Mouse (Mus musculus) cerebellum, adult (tissue): ENCODE measurements at regions not wholly inside any gene's neighbourhood (a gene's known extent, or its start where the extent isn't known, plus 50 kb on each side); places are given as distances from the start of the nearest gene placed in this dataset.

Source experiments
- ATAC-seq: cut with Nextera tagmentation; 2 replicates; pipeline ENCODE4 v1.9.2; 2017; ENCODE audit warnings: mild to moderate bottlenecking, moderate library complexity, mixed read lengths; ENCODE audit not compliant: insufficient number of reproducible peaks, low FRiP score, low TSS enrichment

DNA sequence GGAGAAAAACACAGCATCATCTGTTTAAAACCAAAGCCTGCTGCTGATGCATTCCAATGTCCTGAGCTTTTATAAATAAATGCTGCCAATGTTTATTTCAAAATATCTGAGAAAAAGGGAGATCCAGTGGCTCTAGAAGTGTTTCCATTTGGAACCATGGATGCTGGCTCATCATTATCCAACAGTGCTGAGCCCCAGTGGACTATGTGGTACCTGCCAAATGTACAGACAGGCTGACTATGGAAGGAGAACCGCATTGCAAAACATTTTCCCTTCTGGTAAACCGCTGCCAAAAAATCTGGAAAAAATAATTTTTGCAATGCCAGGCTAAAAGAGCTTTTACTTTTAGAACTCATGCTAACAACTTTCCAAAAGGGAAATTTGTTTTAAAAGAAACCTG lies 696.6 kb upstream of the Tbl1xr1 start:
- ATAC-seq: no peak

DNA sequence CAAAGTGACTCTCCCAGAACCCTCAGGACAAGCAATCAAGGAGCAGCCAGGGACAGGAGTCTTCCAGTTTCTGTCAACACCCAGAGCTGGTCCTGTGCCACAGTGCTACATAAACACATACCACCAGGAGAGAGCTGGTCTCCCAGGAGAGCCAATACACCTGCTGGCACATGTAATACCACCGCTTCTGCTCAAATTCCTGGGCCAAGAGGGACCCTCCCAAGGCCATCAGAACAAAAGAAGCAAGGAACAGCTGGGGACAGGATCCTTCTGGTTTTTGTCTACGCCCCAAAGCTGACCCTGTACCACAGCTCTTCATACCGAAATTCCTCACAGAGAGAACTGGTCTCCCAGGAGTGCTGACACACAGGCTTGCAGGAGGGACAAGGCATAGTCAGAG lies 695.4 kb upstream of the Tbl1xr1 start:
- ATAC-seq: no peak

DNA sequence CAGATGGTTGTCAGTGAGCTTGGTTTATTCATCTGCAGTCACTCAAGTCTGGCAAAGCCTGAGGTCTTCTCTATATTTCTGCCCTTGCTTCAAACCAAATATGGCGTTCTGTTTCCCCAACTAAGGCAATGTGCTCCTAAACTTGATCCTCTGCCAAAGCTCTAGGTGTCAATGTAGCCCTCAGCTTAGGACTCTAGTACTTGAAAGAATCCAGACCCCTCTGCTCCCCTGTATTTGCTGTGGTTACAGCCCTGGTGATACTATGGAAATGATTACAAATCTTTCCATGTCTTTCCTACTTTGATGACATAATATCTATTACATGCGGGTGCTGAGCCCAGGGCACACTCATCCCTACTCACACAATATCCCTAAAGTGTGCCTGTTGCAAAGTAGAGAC lies 672.9 kb upstream of the Tbl1xr1 start:
- no peak for ATAC-seq

DNA sequence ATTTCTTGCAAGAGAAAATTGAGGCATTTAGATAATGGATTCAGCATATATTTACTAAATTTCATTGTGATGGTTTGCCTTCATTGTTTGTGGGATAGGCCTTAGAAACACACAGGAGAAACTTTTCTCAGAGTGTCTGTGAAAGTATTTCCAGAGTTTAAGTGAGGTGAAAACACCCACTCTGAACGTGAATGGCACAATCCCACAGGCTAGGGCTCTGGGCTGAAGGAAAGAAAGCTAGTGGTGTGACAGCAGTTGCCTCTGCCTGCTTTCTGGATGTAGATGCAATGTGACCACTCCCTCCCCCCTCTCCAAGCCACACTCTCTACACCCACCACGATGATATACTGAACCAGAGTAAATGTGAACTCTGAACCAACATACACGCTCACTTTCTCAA lies 672.4 kb upstream of the Tbl1xr1 start:
- ATAC-seq: no peak

DNA sequence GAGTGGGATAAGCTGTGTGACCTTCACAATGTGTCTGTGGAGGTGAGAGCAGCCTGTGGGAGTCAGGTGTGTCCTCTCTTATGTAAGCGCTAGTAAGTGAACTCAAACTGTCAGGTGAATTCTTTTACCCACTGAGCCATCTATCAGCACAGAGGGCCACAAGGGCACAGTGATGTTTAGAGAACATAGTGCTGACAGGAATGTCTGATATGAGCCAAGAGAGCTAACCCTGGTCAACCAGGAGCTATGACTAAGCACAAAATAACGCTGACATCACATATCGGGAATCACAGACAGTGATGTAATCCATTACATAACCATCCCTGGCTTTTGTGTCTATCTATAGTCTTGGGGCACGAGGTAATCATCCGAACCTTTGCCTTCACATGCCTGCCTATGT lies 669.4 kb upstream of the Tbl1xr1 start:
- no peak for ATAC-seq

DNA sequence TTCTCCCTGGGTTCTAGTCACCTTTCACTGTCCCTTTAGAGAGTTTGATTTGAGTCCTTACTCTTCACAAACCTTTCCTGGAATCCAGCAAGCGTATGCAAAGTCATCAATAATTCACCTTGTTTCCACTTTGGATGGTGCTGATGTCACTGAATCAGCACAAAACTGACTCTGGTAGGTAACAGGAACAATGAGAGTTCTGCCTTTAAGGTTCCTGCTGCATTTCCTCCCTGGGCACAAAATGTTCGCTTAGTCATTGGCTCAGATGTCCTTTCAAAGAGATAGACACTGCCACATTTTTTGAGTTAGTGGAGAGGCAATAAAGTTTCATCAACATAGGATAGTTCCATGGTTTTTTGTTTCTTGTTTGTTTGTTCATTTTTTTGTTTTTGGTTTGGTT lies 664.4 kb upstream of the Tbl1xr1 start:
- ATAC-seq: no peak

DNA sequence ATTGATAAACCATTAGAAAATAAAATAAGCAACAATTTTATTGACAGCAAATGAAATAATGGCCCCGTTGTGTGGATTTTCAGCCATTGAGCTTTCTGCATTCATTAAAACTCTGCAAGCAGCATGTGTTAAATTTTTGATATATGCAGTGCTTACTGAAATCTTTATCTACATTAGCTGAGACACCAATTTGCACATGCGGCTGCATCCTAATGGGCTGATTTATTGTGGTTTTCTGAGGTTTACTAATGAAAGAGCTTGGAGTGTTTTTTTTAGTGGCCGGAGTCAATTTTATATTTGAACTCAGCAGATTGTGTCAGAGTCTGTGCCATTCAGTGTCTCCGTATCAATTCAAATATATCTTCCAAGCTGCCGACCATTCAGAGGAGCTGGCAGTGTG lies 653.3 kb upstream of the Tbl1xr1 start:
- ATAC-seq: no peak

DNA sequence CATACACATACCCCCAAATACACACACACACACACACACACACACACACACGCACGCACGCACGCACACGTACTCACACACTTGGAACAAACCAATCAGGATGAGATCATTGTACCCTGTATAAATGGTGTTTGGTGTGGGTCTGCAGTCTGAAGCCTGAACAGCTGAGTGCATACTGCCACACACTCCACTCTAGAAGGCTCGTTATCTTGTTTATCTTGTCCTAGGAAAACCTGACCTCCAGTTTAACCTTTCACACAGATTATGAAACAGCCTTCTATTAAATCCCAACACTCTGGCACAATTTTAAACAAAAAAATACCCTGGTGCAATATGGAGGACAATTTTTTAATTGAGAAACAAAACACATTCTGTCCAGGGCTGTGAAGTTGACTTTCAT lies 649.9 kb upstream of the Tbl1xr1 start:
- ATAC-seq: no peak

DNA sequence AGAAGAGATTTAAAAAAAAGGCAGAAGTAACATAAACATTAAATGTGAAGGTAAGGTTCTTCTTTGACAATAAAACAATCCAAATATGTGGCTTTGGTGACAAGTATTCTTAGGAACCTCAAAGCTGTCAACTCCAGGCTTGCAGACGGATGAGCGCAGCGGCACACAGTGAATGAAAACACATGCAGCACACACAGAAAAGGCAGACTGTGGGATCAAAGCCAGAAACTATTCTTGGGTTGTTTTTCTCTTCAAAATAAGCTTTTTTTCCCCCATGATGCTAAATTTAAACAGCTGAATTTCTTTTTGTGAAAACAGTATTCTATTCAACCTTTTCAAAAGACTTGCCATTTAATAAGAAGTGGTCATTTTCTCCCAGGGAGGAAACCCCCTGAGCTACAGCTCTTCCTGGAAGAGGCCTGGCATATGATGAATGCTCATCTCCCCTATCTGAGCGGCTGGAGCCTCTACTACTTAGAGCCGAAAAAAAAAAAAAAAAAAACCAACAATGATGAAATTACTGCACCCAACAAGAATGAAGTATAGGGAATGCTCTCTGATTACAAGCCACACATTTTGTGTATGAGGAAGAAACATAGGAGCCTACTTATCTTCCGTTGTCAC lies 648.9 kb upstream of the Tbl1xr1 start:
- ATAC-seq: no peak

DNA sequence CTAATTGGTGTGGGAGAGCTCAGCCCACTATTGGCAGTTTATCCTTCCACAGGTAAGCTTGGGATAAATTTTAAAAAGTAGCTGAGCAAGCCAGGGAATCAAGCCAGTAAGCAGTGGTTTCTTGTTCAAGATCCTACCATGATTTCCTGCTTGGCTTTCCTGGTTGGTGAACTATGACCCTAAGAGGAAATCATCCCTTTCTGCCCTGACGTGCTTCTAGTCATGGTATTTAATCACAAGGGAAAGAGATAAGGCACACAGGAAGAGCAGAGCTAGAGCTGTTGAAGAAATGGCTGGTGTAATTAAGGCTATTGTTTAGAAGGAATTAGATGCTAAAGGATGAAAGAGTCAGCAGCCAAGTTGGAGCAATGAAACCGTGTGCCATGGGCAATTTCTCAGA lies 648.3 kb upstream of the Tbl1xr1 start:
- no peak for ATAC-seq

DNA sequence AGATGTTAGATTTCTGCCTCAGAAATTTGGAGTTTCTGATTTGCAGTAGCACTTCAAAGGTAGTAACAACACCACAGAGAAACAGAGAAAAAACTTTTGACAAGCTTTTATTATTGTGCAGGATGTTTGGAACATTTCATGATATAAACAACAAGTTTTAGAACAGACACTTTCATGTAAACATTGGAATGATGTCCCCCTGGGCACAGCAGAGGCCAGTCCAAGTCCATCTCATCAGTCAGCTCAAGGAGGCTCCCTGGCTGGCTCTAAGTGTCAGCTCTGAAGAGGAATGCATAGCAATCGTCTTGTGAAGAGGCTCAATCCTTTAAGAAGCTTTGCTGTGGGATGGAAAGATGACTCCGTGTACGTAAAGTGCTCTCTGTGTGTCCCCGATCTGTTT lies 612.2 kb upstream of the Tbl1xr1 start:
- ATAC-seq: no peak

DNA sequence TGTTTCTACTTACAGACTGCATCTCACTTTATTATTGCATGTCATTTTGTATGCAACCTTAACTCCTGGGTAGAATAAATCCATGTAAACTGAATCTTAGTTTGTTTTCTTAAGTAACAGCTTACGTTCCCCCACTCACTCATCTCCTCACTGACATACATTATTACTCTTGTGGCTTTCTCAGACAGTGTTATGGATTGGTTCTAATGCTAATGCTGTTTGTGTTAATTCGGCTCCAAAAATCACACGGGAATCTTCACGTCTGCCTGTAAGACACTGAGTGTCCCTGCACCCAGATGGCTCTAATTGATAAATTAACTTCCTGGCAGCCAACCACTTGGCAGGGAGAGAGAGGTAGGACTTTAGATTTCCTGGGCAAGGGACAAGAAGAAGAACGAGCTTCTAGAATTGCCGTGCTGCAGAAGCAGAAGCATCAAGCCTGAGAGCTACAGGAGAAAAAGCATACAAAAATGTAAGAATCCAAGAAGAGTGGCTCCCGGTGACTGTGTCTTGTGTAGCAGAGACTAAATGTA lies 610.3 kb upstream of the Tbl1xr1 start:
- 0 out of 2 replicates have a peak, but pooled peaks have one; percentile 47 for ATAC-seq

DNA sequence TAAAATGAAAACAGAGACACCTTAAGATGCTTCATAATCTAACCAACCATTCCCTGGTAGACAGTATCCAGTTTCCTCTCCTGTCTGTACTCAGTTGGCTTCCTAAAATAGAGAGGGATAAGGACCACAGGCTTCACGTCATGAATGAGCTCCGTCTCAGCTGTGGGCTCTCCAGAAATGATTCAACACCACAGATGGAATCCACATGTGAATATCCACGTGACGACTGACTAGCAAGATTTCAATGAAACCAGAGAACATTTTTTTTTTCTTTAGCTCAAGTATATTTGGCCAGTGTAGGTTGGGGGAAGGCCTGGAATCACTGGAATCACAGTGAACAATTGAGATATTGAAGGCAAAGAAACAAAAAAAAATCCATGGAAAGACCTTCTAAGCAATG lies 599.1 kb upstream of the Tbl1xr1 start:
- ATAC-seq: no peak

DNA sequence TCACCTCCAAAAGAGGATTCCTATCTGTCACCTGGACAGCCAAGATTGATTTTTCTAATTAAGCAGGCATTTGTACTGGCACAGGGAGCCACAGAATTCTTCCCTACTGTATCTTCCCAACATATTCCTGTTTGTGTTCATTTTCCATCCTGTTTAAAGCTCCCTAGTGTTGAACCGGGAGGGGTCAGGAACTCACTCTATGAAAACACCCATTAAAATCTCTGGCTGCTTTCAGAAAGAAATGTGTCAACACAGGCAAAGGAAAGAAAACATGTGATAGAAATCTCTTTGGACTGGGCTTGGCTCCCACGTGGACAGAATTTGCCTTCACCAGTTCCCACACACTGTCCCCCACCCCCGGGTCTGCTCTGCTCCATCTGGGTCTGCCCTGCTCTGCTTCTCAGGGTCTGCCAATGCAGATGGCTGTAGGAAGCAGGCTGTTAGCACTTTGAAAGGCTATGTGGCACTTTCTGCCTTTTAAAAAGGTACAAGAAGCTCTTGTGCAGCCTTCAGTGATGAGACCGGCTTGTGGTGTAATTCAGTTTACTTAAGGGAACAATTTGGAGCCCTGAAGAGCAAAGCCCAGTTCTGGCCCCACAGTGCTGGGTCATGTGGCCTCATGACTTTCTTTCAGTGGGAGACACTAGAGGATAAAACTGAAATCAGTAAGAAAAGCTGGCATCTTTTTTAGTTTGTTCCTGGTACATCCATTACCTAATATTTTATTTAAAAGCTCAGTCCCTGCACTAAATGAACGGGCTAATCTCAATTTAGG lies 597.2 kb upstream of the Tbl1xr1 start:
- peak; percentile 45; the same call in 1 of the 2 replicates for ATAC-seq

DNA sequence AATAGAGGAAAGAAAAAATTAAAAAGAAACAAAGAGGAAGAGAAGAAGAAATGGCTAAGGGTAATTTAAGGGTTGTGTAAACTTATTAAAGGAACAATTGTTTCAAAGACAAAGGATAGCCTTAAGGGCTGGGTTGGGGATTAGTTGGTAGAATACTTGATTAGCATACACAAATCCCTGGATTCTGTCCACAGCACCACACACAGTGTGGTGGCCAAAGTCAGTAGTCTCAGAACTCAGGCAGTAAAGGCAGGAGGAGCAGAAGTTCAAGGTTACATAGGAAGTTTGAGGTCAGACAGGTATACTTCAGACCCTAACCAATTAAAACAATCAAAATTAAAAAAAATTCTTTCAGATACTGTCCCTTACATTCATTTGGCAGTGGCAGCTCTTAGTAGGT lies 596.6 kb upstream of the Tbl1xr1 start:
- no peak for ATAC-seq

DNA sequence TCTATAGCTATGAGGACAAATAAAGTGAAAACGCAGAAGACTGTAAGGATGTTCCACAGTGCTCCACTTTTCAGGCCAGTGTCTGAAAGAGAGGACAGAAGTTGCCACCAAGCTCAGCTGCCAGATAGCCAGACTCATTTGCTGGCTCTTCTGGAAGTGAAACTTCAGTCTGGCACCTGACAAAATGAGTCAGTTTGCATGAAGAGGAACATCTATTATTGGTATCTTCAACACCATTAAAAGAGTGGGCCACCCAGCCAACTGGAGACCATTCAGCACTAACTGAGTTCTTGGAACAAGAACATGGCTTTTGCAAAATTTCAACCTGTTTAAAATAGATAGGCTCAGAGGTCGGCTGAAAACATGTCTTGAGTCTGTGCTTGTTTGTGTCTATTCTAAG lies 592.4 kb upstream of the Tbl1xr1 start:
- ATAC-seq: no peak

DNA sequence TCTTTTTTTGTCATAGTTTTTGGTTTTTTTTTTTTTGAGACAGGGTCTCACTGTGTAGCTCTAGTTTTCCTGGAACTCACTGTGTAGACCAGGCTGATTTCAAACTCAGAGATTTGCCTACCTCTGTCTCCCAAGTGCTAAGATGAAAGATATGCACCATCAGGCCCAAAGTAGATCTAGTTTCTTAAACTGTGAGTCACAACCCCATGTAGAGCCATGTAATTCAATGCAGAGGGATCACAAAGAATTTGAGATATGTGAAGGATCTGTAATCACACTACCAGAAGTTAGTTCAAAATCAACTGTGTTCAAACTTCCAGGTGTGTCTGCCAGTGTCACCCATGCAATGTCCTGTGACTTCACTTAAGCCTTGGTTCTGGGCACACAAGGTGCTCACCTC lies 591.0 kb upstream of the Tbl1xr1 start:
- ATAC-seq: no peak

DNA sequence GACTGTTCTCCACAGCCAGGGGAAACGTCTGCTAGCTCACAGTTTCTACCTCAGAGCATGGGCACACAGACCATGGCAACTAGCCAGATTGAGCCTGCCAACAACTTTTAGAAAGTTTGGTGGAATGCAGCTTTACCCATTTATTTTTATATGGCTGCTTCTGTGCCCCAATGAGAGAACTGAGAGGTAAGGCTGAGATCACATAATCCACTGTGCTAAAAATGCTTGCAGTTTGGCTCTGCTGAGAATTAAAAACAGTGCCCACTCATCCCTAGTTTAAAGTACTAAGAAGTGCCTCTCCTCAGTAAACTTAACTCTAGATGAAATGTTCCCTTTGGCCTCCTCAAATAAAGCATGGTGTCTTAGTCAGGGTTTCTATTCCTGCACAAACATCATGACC lies 586.9 kb upstream of the Tbl1xr1 start:
- no peak for ATAC-seq

DNA sequence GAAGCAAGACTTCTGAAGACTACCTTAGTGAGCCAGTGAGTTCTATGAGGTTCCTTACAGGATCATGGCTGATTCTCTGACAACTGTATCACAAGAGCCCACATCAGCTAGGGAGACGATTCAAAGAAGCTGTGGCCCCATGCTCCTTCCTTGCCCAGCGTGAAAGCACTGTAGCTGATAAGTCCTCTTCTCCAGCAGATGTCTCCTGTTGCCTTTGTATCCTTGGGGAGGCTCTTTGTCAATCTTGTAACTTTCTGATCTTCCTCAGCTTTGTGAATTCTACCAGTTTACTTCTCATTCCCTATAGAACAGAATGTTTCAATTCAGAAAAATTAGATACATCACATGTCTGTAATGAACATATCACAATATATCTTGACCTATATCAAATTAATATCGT lies 584.0 kb upstream of the Tbl1xr1 start:
- ATAC-seq: no peak

DNA sequence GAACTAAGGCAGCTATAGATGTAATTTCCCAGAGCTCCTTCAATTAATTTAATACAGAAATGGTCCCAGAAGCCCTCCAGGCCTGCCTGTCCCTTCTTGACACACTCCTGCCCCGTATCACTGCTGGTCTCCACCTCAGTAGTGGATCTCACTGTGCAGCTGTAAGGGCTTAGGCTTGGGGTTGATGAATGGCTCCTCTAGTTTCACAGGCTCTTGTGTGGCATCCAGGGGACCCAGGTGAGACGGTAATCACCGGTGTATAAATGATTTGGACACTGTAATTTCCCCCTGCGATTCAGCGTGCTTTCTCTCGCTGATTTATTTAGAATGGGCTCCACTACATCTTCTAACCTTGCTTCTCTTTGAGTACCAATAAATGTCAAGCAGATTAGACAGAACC lies 583.1 kb upstream of the Tbl1xr1 start:
- no peak for ATAC-seq

DNA sequence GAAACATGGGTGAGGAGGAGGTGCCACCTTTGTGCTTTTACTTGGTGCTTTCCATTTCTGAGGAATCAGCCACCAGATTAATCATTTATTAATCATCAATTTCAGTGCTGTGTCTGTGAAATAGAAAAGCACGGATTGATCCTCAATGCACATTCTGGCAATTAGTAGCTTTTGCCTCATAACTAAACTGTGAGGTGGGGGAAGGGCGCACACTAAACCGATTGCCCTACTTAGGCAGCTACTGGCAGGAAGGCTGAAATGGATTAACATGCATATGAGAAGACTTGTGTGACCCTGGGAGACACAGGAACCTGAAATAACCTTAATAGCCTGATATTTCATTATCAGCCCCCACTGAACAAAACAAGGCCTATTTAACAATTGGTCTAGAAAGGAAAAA lies 581.5 kb upstream of the Tbl1xr1 start:
- ATAC-seq: no peak

DNA sequence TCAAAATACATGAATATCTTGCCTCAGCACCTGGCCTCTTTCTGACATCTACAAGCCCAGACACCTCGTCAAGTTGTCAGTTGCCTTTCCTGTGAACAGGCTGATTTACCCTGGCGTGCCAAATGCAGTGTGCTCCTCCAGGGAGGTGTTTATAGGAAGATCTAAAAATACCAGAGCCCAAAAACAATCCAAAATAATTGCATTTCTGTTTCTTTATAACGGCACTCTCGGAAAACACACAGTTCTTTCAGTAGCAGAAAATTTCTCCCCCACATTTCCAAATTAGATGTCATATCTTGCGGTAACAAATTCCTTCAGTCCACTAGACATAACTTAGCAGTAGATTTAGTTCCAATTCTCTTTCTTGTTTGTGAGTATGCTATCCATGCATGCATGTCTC lies 580.8 kb upstream of the Tbl1xr1 start:
- ATAC-seq: no peak; the same call in 1 of the 2 replicates
